ENCODE assay signal across 24 mouse cellular contexts in genomic region chr13:52114962-52115361, GRCm38 (mm10).
A peak's percentile ranks its signal among the peaks of the same experiment; 100 is the strongest.
DNase-seq lines count a peak whose midpoint lies in the region; ATAC-seq lines count a peak whose summit lies in the region.
"Had no signal": no experiment of that assay in that cellular context is flagged by ENCODE, and none has a peak within 500 bp of the region (broad histone marks: within the 10 kb centered on the region; RNA-seq: fewer than 3 reads in every experiment).

No protein-coding gene starts in this region.

- no peaks in the 10 kb centered on the region for H3K27me3 ChIP-seq in splenic B cell, adult 2 months (ENCODE audit: control insufficient read depth, insufficient read depth, low read length, poor library complexity, severe bottlenecking)
- H3K27me3 ChIP-seq: embryonic facial prominence, embryonic 15.5 days had no signal

- ATAC-seq in CD4-positive, CD25-positive, alpha-beta regulatory T cell, adult 4 months, result peak; percentile 43
- peak; percentile 21; the same call in 1 of the 2 replicates for ATAC-seq in megakaryocyte, adult 5-6 weeks (ENCODE audit: poor library complexity, severe bottlenecking)
- ATAC-seq: forebrain, embryonic 16.5 days; liver, postnatal 0 days had no signal

- H3K36me3 ChIP-seq in splenic B cell, adult 2 months (ENCODE audit: control insufficient read depth, insufficient read depth, low read length, poor library complexity, severe bottlenecking), result no peaks in the 10 kb centered on the region
- H3K36me3 ChIP-seq: embryonic facial prominence, embryonic 15.5 days; heart, embryonic 13.5 days; hindbrain, embryonic 13.5 days; midbrain, embryonic 10.5 days; neural tube, embryonic 13.5 days had no signal

- peak; percentile 35 for DNase-seq in thymus, postnatal 0 days (ENCODE audit: low spot score)
- no peak for DNase-seq in thymus, postnatal 14 days
- peak; percentile 61 for DNase-seq in splenic B cell, adult 2 months (ENCODE audit: low read depth, low spot score)
- DNase-seq in urinary bladder, adult 18-20 months (ENCODE audit: low spot score in 2 of 2), result no peak
- DNase-seq in right cerebral cortex, adult 2 months (ENCODE audit: low spot score in 2 of 2), result no peak
- no peak for DNase-seq in kidney, postnatal 25 days
- DNase-seq: adrenal gland, adult 8-10 months; cerebellum, adult 2 months; cerebellum, postnatal 36 days; heart, adult 11 months; left cerebral cortex, postnatal 4 days; liver, postnatal 0 days; lung, postnatal 14 days; right cerebral cortex, postnatal 14 days; spleen, adult 18-20 months; thymus, postnatal 25 days had no signal

Comparison
In these comparisons a context has a peak if more than half of its experiments do, and no peak if none do; other contexts are left out.
1. DNase-seq: peak in thymus, postnatal 0 days (single experiment) and splenic B cell, adult 2 months (single experiment); none in thymus, postnatal 14 days (single experiment), urinary bladder, adult 18-20 months (0 of 2), right cerebral cortex, adult 2 months (0 of 2) and kidney, postnatal 25 days (0 of 2).